15 mouse cellular contexts compared by ENCODE assay signal in genomic region chr6:6357477-6357876, GRCm38 (mm10).
"Had no signal": no experiment of that assay in that cellular context is flagged by ENCODE, and none has a peak within 500 bp of the region (broad histone marks: within the 10 kb centered on the region; RNA-seq: fewer than 3 reads in every experiment).

No protein-coding gene starts in this region.

- H3K27me3 ChIP-seq: limb, embryonic 12.5 days; liver, embryonic 13.5 days had no signal

- H3K4me2 ChIP-seq: limb, embryonic 12.5 days; liver, embryonic 13.5 days had no signal

- DNase-seq: kidney, adult 11 months; kidney, postnatal 10 days; kidney, postnatal 4 days; liver; liver, embryonic 13.5 days; liver, postnatal 0 days; lung, postnatal 36 days; retina, postnatal 1 day; right cerebral cortex, postnatal 4 days; spleen, adult 18-20 months; thymus, adult 18-20 months; thymus, postnatal 14 days had no signal

- ATAC-seq: liver, postnatal 0 days; lung, postnatal 0 days had no signal

- H3K9ac ChIP-seq: limb, embryonic 12.5 days; liver, embryonic 13.5 days; liver, postnatal 0 days had no signal

- H3K4me1 ChIP-seq: liver, embryonic 13.5 days had no signal

- H3K27ac ChIP-seq: layer of hippocampus, adult 2 months; limb, embryonic 12.5 days; liver, embryonic 13.5 days had no signal

- H3K9me3 ChIP-seq: limb, embryonic 12.5 days; liver, embryonic 13.5 days had no signal

- H3K4me3 ChIP-seq: layer of hippocampus, adult 2 months; limb, embryonic 12.5 days; liver, embryonic 13.5 days had no signal

- H3K36me3 ChIP-seq: limb, embryonic 12.5 days; liver, embryonic 13.5 days had no signal
